Mouse (Mus musculus) limb, embryonic 13.5 days (tissue): ENCODE data around the gene Nectin2. TPM values are rescaled to one million over a fixed set of nuclear protein-coding genes. Genes with fewer than 3 reads are reported as not detected.

Experiments
- ATAC-seq: fragments of 200-750 bp; cut with Nextera tagmentation; 2 replicates; pipeline ENCODE4 v1.8.0; 2017; ENCODE audit warnings: low read depth, moderate number of reproducible peaks, moderate TSS enrichment; ENCODE audit not compliant: low FRiP score
- H3K27ac ChIP-seq: fragments of 300-500 bp; sonication (generic); 2 replicates; pipeline ENCODE4 v1.5.1; 2015; ENCODE audit warnings: inconsistent platforms, mild to moderate bottlenecking, moderate library complexity
- H3K27me3 ChIP-seq: fragments of 300-500 bp; sonication (generic); 2 replicates; pipeline ENCODE4 v1.6.1; 2015; ENCODE audit warnings: mild to moderate bottlenecking, inconsistent platforms
- H3K36me3 ChIP-seq: fragments of 300-500 bp; sonication (generic); 2 replicates; pipeline ENCODE4 v1.6.1; 2015; ENCODE audit warnings: inconsistent platforms, mild to moderate bottlenecking, moderate library complexity
- H3K4me1 ChIP-seq: fragments of 300-500 bp; sonication (generic); 2 replicates; pipeline ENCODE4 v1.6.1; 2015; ENCODE audit warnings: inconsistent platforms
- H3K4me2 ChIP-seq: fragments of 300-500 bp; sonication (generic); replicated peaks from 2 replicates; pipeline ENCODE4 v1.6.1; 2015; ENCODE audit warnings: inconsistent platforms, mild to moderate bottlenecking, moderate library complexity
- H3K4me3 ChIP-seq: fragments of 300-500 bp; sonication (generic); 2 replicates; pipeline ENCODE4 v1.5.1; 2015; ENCODE audit warnings: moderate library complexity, mild to moderate bottlenecking, inconsistent platforms
- H3K9ac ChIP-seq: fragments of 300-500 bp; sonication (generic); 2 replicates; pipeline ENCODE4 v1.6.1; 2015; ENCODE audit warnings: mild to moderate bottlenecking, inconsistent platforms
- H3K9me3 ChIP-seq: fragments of 300-500 bp; sonication (generic); 2 replicates; pipeline ENCODE4 v1.6.1; 2016; ENCODE audit warnings: inconsistent platforms
- WGBS: fragments of 180-500 bp; shearing (Covaris S2); methylation state at CpG from one replicate; pipeline ENCODE4 v1.1.7; 2015; 5-methylcytosine and 5-hydroxymethylcytosine counted together
- polyA plus RNA-seq: library from polyadenylated mRNA; unstranded; fragments of >200 nt; fragmentation: Nextera tagmentation; extraction: Ambion mirVana; gene quantifications from 2 replicates; pipeline ENCODE4 v1.2.1, GENCODE M21; 2015

The Nectin2 gene
- polyA plus RNA-seq, 1 experiment from 2014 or later, result 88.7 TPM

DNA sequence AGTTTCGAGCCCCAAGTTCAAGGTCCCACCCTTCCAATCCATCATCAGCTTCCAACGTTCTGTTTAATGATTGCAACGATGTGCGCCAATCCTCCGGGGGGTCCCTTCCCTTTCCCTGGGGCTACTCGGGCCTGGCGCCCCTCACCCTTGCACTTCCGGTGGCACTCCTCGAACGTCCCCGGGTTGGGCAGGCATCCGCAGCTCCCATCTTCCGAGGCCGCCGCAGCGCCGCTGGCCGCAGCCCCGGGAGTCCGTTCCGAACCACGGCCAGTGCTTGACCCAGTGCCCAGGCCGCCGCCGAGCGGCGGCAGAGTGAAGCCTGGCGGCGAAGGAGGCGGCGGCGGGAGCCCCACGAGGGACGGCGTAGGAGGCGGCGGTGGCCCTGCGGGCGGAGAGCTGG is 35.4 kb downstream of the Nectin2 start:
- no peaks in the 10 kb centered on the region for H3K9me3 ChIP-seq
- peak overlapping the region; percentile 22 for H3K27ac ChIP-seq
- under 1% methylated on average over 39 of the region's 39 CpGs for WGBS
- H3K36me3 ChIP-seq, result peaks cover 70% of the 10 kb centered on the region
- H3K4me1 ChIP-seq, result peaks cover 22% of the 10 kb centered on the region
- peak overlapping the region; percentile 100 for H3K4me3 ChIP-seq
- H3K27me3 ChIP-seq, result no peaks in the 10 kb centered on the region
- H3K4me2 ChIP-seq, result peak overlapping the region; percentile 93
- no peak for ATAC-seq
- peak overlapping the region; percentile 98 for H3K9ac ChIP-seq

- Histone ChIP-seq H3K9ac (no peak overlapping the region), H3K4me1 (peaks cover 22% of the 10 kb centered on the region), H3K4me2 (peak overlapping the region; percentile 93), H3K4me3 (peak overlapping the region; percentile 100), H3K27me3 (no peaks in the 10 kb centered on the region), H3K9me3 (no peaks in the 10 kb centered on the region), H3K36me3 (peaks cover 70% of the 10 kb centered on the region), H3K27ac (no peak overlapping the region)
- ATAC-seq, result no peak
- 82% methylated on average over 9 of the region's 9 CpGs for WGBS
Measured at GRCm38 (mm10) chr7:19713598-19713997, 36.7 kb downstream of the Nectin2 start.

- peaks cover 22% of the 10 kb centered on the region for H3K4me1 ChIP-seq
- no peak overlapping the region for H3K9ac ChIP-seq
- H3K4me3 ChIP-seq, result no peak overlapping the region; the same call in 1 of the 2 replicates
- H3K36me3 ChIP-seq, result peaks cover 68% of the 10 kb centered on the region
- 64% methylated on average over 4 of the region's 4 CpGs for WGBS
- no peak overlapping the region for H3K4me2 ChIP-seq
- no peaks in the 10 kb centered on the region for H3K9me3 ChIP-seq
- H3K27ac ChIP-seq, result no peak overlapping the region
- no peaks in the 10 kb centered on the region for H3K27me3 ChIP-seq
- no peak for ATAC-seq
Measured at GRCm38 (mm10) chr7:19713196-19713595, 37.1 kb downstream of the Nectin2 start.

GRCm38 (mm10) chr7:19712414-19712813 is 37.9 kb downstream of the Nectin2 start:
- Histone ChIP-seq H3K9me3 (no peaks in the 10 kb centered on the region), H3K27ac (no peak overlapping the region), H3K4me2 (no peak overlapping the region), H3K36me3 (peaks cover 70% of the 10 kb centered on the region), H3K4me1 (peaks cover 22% of the 10 kb centered on the region), H3K4me3 (no peak overlapping the region), H3K27me3 (no peaks in the 10 kb centered on the region), H3K9ac (no peak overlapping the region)
- no peak for ATAC-seq
- WGBS, result 71% methylated on average over 4 of the region's 4 CpGs

- no peaks in the 10 kb centered on the region for H3K27me3 ChIP-seq
- no peak overlapping the region for H3K4me3 ChIP-seq
- H3K4me1 ChIP-seq, result peaks cover 15% of the 10 kb centered on the region
- peaks cover 73% of the 10 kb centered on the region for H3K36me3 ChIP-seq
- H3K27ac ChIP-seq, result no peak overlapping the region
- no peaks in the 10 kb centered on the region for H3K9me3 ChIP-seq
- 95% methylated on average over 10 of the region's 10 CpGs for WGBS
- no peak for ATAC-seq
- H3K4me2 ChIP-seq, result no peak overlapping the region
- no peak overlapping the region for H3K9ac ChIP-seq
Measured at GRCm38 (mm10) chr7:19710650-19711049, 39.6 kb downstream of the Nectin2 start.

- Histone ChIP-seq H3K4me2 (no peak overlapping the region), H3K4me1 (no peaks in the 10 kb centered on the region), H3K36me3 (peaks cover 77% of the 10 kb centered on the region), H3K4me3 (no peak overlapping the region), H3K27ac (no peak overlapping the region), H3K9me3 (no peaks in the 10 kb centered on the region), H3K9ac (no peak overlapping the region), H3K27me3 (no peaks in the 10 kb centered on the region)
- ATAC-seq, result no peak
- WGBS, result 93% methylated on average over 7 of the region's 7 CpGs
Measured at GRCm38 (mm10) chr7:19705271-19705670, 45.0 kb downstream of the Nectin2 start.

DNA sequence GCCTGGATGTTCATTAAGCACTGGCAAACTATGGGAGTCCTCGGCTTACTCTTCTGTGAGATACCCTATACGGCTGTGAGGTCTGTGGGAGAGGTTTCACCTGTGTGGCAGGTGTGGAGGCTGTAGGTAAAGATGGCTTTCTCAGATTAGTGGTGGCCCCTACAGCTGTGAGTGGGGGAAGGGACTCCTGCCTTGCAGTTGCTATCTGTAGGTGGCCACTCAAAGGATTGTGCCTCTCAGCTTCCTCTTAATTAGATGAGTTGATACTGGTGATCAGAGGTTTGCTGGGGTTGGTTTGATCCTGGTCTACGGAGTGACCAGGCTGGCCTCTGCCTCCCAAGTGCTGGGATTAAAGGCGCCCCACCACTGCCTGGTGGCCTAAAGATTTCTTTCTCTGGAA is 45.8 kb downstream of the Nectin2 start:
- ATAC-seq, result no peak
- no peak overlapping the region for H3K9ac ChIP-seq
- H3K36me3 ChIP-seq, result peaks cover 69% of the 10 kb centered on the region
- no peak overlapping the region for H3K4me3 ChIP-seq
- no peaks in the 10 kb centered on the region for H3K9me3 ChIP-seq
- 87% methylated on average over 4 of the region's 4 CpGs for WGBS
- H3K4me1 ChIP-seq, result peaks cover 2% of the 10 kb centered on the region
- no peaks in the 10 kb centered on the region for H3K27me3 ChIP-seq
- H3K4me2 ChIP-seq, result no peak overlapping the region
- no peak overlapping the region for H3K27ac ChIP-seq

DNA sequence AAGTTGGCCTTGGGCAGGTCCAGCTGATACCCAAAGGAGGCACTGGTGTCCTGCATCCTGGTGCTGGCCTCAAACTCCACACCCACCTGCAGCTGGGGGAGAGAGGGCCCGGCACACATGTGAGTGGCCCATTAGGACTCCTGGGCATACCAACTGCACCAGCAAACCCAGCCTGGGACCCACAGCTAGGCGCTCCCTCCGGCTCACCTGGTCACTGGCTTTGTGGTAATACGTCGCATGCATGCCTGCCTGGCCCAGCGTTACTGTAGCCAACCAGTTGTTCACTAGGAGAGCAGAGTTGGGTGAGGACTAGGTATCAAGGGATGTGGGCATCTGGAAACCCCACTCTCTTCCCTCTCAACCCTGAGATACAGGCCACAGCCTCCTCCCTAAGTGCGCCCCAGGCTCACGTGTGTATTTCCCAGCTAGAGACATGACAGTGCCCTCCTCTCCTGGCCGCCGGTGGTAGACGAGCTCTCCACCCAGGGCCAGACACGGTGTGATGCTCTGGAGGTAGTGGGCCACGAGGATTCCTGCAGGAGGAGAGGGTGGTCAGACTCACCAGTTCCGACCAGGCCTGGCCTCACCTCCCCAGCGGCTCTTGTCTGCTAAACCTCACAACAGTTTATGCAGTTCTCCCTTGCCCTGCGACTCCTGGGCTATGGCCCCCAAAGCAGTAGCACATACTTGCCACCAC is 47.3 kb downstream of the Nectin2 start:
- Histone ChIP-seq H3K36me3 (peaks cover 57% of the 10 kb centered on the region), H3K4me2 (no peak overlapping the region), H3K27me3 (no peaks in the 10 kb centered on the region), H3K4me3 (no peak overlapping the region), H3K9ac (0 out of 2 replicates have a peak overlapping the region, but pooled peaks have one; percentile 19), H3K9me3 (no peaks in the 10 kb centered on the region), H3K27ac (no peak overlapping the region), H3K4me1 (peaks cover 17% of the 10 kb centered on the region)
- 87% methylated on average over 16 of the region's 16 CpGs for WGBS
- no peak for ATAC-seq

DNA sequence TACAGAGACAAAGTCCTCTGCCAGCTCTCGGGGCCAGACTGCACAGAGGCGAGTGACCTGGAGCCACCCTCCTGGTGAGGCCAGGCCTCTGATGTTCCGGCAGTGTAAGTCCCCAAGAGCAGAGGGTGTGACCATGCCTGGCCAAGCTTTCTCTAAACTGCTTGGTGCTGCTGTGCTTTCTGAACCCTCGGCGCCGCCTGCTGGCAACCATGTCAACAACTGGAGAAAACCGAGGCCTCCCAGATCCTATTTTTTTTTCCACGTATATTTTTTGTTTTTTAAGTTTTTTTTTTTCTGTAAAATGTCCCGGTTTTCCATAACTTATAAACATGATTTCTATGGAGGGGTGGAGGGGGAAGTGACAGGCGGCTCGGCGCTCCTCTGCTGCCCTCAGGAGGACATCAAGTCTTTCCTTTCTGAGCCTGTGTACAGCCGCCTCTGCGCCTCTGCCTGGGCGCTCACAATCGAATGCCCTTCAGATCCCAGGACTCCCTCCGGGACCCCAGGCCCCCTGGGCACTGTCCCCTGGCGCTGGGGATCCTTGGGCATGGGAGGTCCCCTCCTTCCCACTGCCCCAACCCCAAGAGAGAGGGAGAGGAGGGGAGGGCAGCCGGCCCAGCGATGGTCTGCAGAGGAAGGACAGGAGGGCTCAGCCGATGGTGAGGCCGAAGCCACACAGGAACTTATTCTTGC is 49.1 kb downstream of the Nectin2 start:
- H3K27ac ChIP-seq, result no peak overlapping the region
- peaks cover 6% of the 10 kb centered on the region; the same call in 1 of the 2 replicates for H3K27me3 ChIP-seq
- H3K9me3 ChIP-seq, result no peaks in the 10 kb centered on the region
- ATAC-seq, result no peak
- H3K4me3 ChIP-seq, result no peak overlapping the region
- H3K4me2 ChIP-seq, result 0 out of 2 replicates have a peak overlapping the region, but pooled peaks have one; percentile 7
- peaks cover 18% of the 10 kb centered on the region for H3K4me1 ChIP-seq
- WGBS, result 35% methylated on average over 22 of the region's 22 CpGs
- H3K9ac ChIP-seq, result no peak overlapping the region
- peaks cover 49% of the 10 kb centered on the region for H3K36me3 ChIP-seq

- 0 out of 2 replicates have a peak overlapping the region, but pooled peaks have one; percentile 7 for H3K4me2 ChIP-seq
Measured at GRCm38 (mm10) chr7:19700299-19701068, 49.8 kb downstream of the Nectin2 start.

DNA sequence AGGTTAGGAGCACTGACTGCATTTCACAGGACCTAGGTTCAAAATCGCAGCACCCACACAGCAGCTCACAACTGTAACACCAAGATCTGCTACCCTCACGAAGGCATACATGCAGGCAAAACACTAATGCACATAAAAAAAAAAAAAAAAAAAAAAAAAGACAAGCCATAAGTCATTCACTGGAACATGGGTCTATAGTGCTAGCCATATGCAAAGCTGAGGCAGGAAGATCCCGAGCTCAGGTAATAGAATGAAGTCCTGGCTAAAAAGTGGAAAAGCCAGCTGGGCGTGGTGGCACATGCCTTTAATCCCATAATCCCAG is 50.5 kb downstream of the Nectin2 start:
- ATAC-seq, result no peak
- H3K36me3 ChIP-seq, result peaks cover 44% of the 10 kb centered on the region
- H3K27ac ChIP-seq, result peak overlapping the region; percentile 33; the same call in 1 of the 2 replicates
- no peaks in the 10 kb centered on the region for H3K9me3 ChIP-seq
- peak overlapping the region; percentile 78; the same call in 1 of the 2 replicates for H3K4me2 ChIP-seq
- WGBS, result 78% methylated on average over 4 of the region's 4 CpGs
- peaks cover 6% of the 10 kb centered on the region; the same call in 1 of the 2 replicates for H3K27me3 ChIP-seq
- H3K4me1 ChIP-seq, result peaks cover 18% of the 10 kb centered on the region
- no peak overlapping the region for H3K9ac ChIP-seq
- no peak overlapping the region for H3K4me3 ChIP-seq

More at GRCm38 (mm10) chr7:19700299-19701068, 49.8 kb downstream of the Nectin2 start:
- H3K9me3 ChIP-seq, result no peaks in the 10 kb centered on the region
- peaks cover 6% of the 10 kb centered on the region; the same call in 1 of the 2 replicates for H3K27me3 ChIP-seq
- ATAC-seq, result no peak
- peaks cover 18% of the 10 kb centered on the region for H3K4me1 ChIP-seq
- peaks cover 51% of the 10 kb centered on the region for H3K36me3 ChIP-seq
- no peak overlapping the region for H3K9ac ChIP-seq
- WGBS, result 61% methylated on average over 12 of the region's 12 CpGs
- H3K27ac ChIP-seq, result no peak overlapping the region
- H3K4me3 ChIP-seq, result no peak overlapping the region
